9 mouse cellular contexts compared by ENCODE assay signal in the genomic region with DNA sequence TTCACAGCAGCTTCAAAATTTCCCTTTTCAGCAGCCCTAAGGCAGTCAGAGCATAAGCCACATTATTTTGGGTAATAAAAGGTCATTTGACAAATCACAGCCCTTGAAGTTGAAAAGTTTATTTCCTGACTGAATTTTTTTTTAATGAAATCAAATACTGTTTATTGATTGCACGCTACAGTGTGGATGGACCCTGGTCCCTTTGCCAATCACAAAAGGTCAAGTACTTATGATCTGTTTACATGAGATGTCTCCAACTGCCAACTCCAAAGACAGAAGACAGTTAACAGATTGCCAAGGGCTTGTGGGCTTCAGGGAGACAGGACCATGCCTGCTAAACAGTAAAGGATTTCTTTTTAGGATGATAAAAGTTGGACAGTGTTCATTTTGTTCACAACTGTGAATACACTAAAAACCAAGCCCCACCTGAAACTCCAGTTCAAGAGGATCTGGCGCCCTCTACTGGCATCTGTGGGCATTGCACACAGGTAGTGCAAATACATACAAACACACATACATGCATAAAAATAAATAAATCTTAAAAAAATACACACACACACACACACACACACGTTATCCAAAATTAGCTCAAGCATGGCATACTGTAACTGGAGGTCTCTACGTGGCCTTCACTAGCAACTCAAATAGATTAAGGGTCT. TPM values are rescaled to one million over a fixed set of nuclear protein-coding genes. Genes with fewer than 3 reads are reported as not detected.
DNase-seq lines count a peak whose midpoint lies in the region; ATAC-seq and TF ChIP-seq lines count a peak whose summit lies in the region.
"Had no signal": no experiment of that assay in that cellular context is flagged by ENCODE, and none has a peak within 500 bp of the region (broad histone marks: within the 10 kb centered on the region; RNA-seq: fewer than 3 reads in every experiment).

No protein-coding gene starts in this region.

- DNase-seq in heart, postnatal 0 days (ENCODE audit: low spot score), result no peak
- no peak for DNase-seq in heart, adult 11 months
- DNase-seq in spleen, adult 2 months (ENCODE audit: low read depth in 1 of 2, low spot score in 2 of 2), result peak in 1 of 2 experiments; percentile 19
- no peak for DNase-seq in spleen, adult 12 weeks (ENCODE audit: low spot score)
- peak; percentile 34 for DNase-seq in retina, postnatal 7 days (ENCODE audit: low read depth, low spot score)
- no peak for DNase-seq in frontal cortex, postnatal 14 days (ENCODE audit: low spot score in 2 of 2)

- H3K9ac ChIP-seq in heart, postnatal 0 days (replicated peaks; ENCODE audit: low read depth, low read length), result no peak overlapping the region
- H3K9ac ChIP-seq: heart, embryonic 13.5 days had no signal

- TF ChIP-seq CTCF in heart, postnatal 0 days (IDR thresholded peaks at IDR 0.05; ENCODE audit: low read depth), result peak; percentile 48
- TF ChIP-seq CTCF in spleen, adult 2 months (IDR thresholded peaks at IDR 0.05; ENCODE audit: extremely low read depth, insufficient read depth, insufficient read length, insufficient replicate concordance), result peak; percentile 30; the same call in 1 of the 2 replicates

- H3K27ac ChIP-seq in heart, postnatal 0 days (ENCODE audit: low read depth), result no peak overlapping the region
- no peak overlapping the region for H3K27ac ChIP-seq in spleen, adult 2 months (ENCODE audit: insufficient read depth, low read length)
- H3K27ac ChIP-seq: heart, embryonic 13.5 days had no signal

- H3K4me1 ChIP-seq in heart, postnatal 0 days (ENCODE audit: control insufficient read depth, insufficient read depth), result no peaks in the 10 kb centered on the region
- no peaks in the 10 kb centered on the region for H3K4me1 ChIP-seq in spleen, adult 2 months (ENCODE audit: control insufficient read depth, insufficient read depth, insufficient read length)
- H3K4me1 ChIP-seq: heart, embryonic 13.5 days had no signal

- ATAC-seq in heart, postnatal 0 days (ENCODE audit: insufficient read depth, low read depth), result no peak
- 0 out of 2 replicates have a peak, but pooled peaks have one; percentile 37 for ATAC-seq in erythroblast, adult 5-6 weeks (replicated peaks; ENCODE audit: low FRiP score, poor library complexity, severe bottlenecking)
- ATAC-seq in frontal cortex, adult (ENCODE audit: low TSS enrichment), result no peak

- no peak for TF ChIP-seq EP300 in heart, postnatal 0 days (IDR thresholded peaks at IDR 0.05; ENCODE audit: low read depth)

- 89% methylated on average over 4 of the region's 4 CpGs for WGBS in heart, postnatal 0 days
- 91% methylated on average over 4 of the region's 4 CpGs for WGBS in spleen, adult 2 months

- H3K4me2 ChIP-seq in heart, postnatal 0 days (ENCODE audit: low read depth, low read length), result no peak overlapping the region
- H3K4me2 ChIP-seq: heart, embryonic 13.5 days had no signal

- no peak for TF ChIP-seq POLR2A in spleen, adult 2 months (IDR thresholded peaks at IDR 0.05; ENCODE audit: low read depth, low read length)

- H3K4me3 ChIP-seq in heart, postnatal 0 days (ENCODE audit: low read depth, low read length), result no peak overlapping the region
- H3K4me3 ChIP-seq in spleen, adult 2 months (ENCODE audit: extremely low read depth, insufficient read depth, insufficient read length), result no peak overlapping the region
- H3K4me3 ChIP-seq: heart, embryonic 13.5 days had no signal

- no peaks in the 10 kb centered on the region for H3K27me3 ChIP-seq in heart, postnatal 0 days (ENCODE audit: control insufficient read depth, insufficient read depth, low read length)
- no peaks in the 10 kb centered on the region for H3K27me3 ChIP-seq in spleen, adult 2 months (ENCODE audit: control insufficient read depth, insufficient read depth, low read length)
- H3K27me3 ChIP-seq: heart, embryonic 13.5 days had no signal

- peaks cover 86% of the 10 kb centered on the region for H3K36me3 ChIP-seq in heart, postnatal 0 days (replicated peaks; ENCODE audit: control insufficient read depth, insufficient read depth, low read length)
- peaks cover 11% of the 10 kb centered on the region for H3K36me3 ChIP-seq in spleen, adult 2 months (ENCODE audit: control insufficient read depth, insufficient read depth, low read length)

- H3K9me3 ChIP-seq in heart, postnatal 0 days (replicated peaks; ENCODE audit: control insufficient read depth, low read length), result 0 out of 2 replicates have a peak, but pooled peaks cover 9% of the 10 kb centered on the region

RNA-seq across cellular contexts. Expression of gene Ccnf, which starts 7.8 kb away (rescaled TPM):
- total RNA-seq in heart, postnatal 0 days (2014; rRNA removed; ENCODE audit: low replicate concordance), result 12.4 and 13.8 TPM in 2 replicates
- polyA plus RNA-seq in heart, postnatal 0 days (2015; fragmentation: Nextera tagmentation; extraction: Ambion mirVana), result 7.2 and 7.5 TPM in 2 replicates
- 9.7 and 11.1 TPM in 2 replicates for polyA plus RNA-seq in spleen, adult 2 months (2012; rRNA removed)
- total RNA-seq in erythroblast, adult 5-6 weeks (2015; ENCODE audit: low replicate concordance), result 16.1 and 24.7 TPM in 2 replicates
- 42.2 and 65.5 TPM in 2 replicates for total RNA-seq in erythroblast, adult 5-6 weeks (2017; ENCODE audit: low replicate concordance)

RNA-seq across cellular contexts. Expression of gene Tedc2, which starts 22.8 kb away (rescaled TPM):
- total RNA-seq in heart, postnatal 0 days (2014; rRNA removed; ENCODE audit: low replicate concordance), result 12.7 and 13.6 TPM in 2 replicates
- 3.1 and 4.2 TPM in 2 replicates for polyA plus RNA-seq in heart, postnatal 0 days (2015; fragmentation: Nextera tagmentation; extraction: Ambion mirVana)
- 7.5 and 10.8 TPM in 2 replicates for polyA plus RNA-seq in spleen, adult 2 months (2012; rRNA removed)
- 5.6 and 10.9 TPM in 2 replicates for total RNA-seq in erythroblast, adult 5-6 weeks (2015; ENCODE audit: low replicate concordance)
- total RNA-seq in erythroblast, adult 5-6 weeks (2017; ENCODE audit: low replicate concordance), result 6.0 and 6.8 TPM in 2 replicates

RNA-seq across cellular contexts. Expression of gene Ntn3, which starts 34.1 kb away (rescaled TPM):
- 5.1 and 7.3 TPM in 2 replicates for total RNA-seq in heart, postnatal 0 days (2014; rRNA removed; ENCODE audit: low replicate concordance)
- polyA plus RNA-seq in heart, postnatal 0 days (2015; fragmentation: Nextera tagmentation; extraction: Ambion mirVana), result 0.59 and 0.74 TPM in 2 replicates
- polyA plus RNA-seq in spleen, adult 2 months (2012; rRNA removed), result 0.82 and 1.4 TPM in 2 replicates
- not detected in 2 replicates for total RNA-seq in erythroblast, adult 5-6 weeks (2015; ENCODE audit: low replicate concordance)
- total RNA-seq in erythroblast, adult 5-6 weeks (2017; ENCODE audit: low replicate concordance), result not detected in 2 replicates

RNA-seq across cellular contexts. Expression of gene Tbc1d24, which starts 38.1 kb away (rescaled TPM):
- total RNA-seq in heart, postnatal 0 days (2014; rRNA removed; ENCODE audit: low replicate concordance), result 9.1 and 19.3 TPM in 2 replicates
- polyA plus RNA-seq in heart, postnatal 0 days (2015; fragmentation: Nextera tagmentation; extraction: Ambion mirVana), result 2.8 and 2.9 TPM in 2 replicates
- polyA plus RNA-seq in spleen, adult 2 months (2012; rRNA removed), result 5.9 and 6.8 TPM in 2 replicates
- 2.3 TPM in 2 replicates for total RNA-seq in erythroblast, adult 5-6 weeks (2015; ENCODE audit: low replicate concordance)
- total RNA-seq in erythroblast, adult 5-6 weeks (2017; ENCODE audit: low replicate concordance), result 0.98 and 1.6 TPM in 2 replicates
